Mouse (Mus musculus) kidney, embryonic 16.5 days (tissue): ENCODE measurements around the gene Rtl8b. TPM values are rescaled to one million over a fixed set of nuclear protein-coding genes. Genes with fewer than 3 reads are reported as not detected.
"Not testable (repeated sequence)": the region's sequence is repeated elsewhere in the genome, so short reads cannot be mapped to it uniquely, and the experiment has no call there.

Experiments used
- ATAC-seq: fragments of 200-750 bp; cut with Nextera tagmentation; 2 replicates; pipeline ENCODE4 v1.8.0; 2017; ENCODE audit warnings: moderate TSS enrichment; ENCODE audit not compliant: low FRiP score, low TSS enrichment
- H3K27ac ChIP-seq: fragments of 300-500 bp; sonication (generic); 2 replicates; pipeline ENCODE4 v1.5.1; 2014; ENCODE audit warnings: low read length
- H3K27me3 ChIP-seq: fragments of 300-500 bp; sonication (generic); 2 replicates; pipeline ENCODE4 v1.6.1; 2014; ENCODE audit warnings: low read length, control low read depth, mixed read lengths; ENCODE audit not compliant: insufficient read depth
- H3K36me3 ChIP-seq: fragments of 300-500 bp; sonication (generic); 2 replicates; pipeline ENCODE4 v1.6.1; 2014; ENCODE audit warnings: low read length, control low read depth, mixed read lengths; ENCODE audit not compliant: insufficient read depth
- H3K4me1 ChIP-seq: fragments of 300-500 bp; sonication (generic); 2 replicates; pipeline ENCODE4 v1.6.1; 2014; ENCODE audit warnings: low read length, control low read depth, mixed read lengths; ENCODE audit not compliant: insufficient read depth
- H3K4me2 ChIP-seq: fragments of 300-500 bp; sonication (generic); replicated peaks from 2 replicates; pipeline ENCODE4 v1.6.1; 2014; ENCODE audit warnings: low read depth, low read length
- H3K4me3 ChIP-seq: fragments of 300-500 bp; sonication (generic); 2 replicates; pipeline ENCODE4 v1.5.1; 2014; ENCODE audit warnings: mild to moderate bottlenecking, low read length
- H3K9ac ChIP-seq: fragments of 300-500 bp; sonication (generic); replicated peaks from 2 replicates; pipeline ENCODE4 v1.6.1; 2014; ENCODE audit warnings: low read length
- H3K9me3 ChIP-seq: fragments of 300-500 bp; sonication (generic); 2 replicates; pipeline ENCODE4 v1.6.1; 2016; ENCODE audit warnings: low read length, control low read depth
- WGBS: fragments of 180-500 bp; shearing (Covaris S2); extraction: QIAGEN DNeasy Blood & Tissue Kit; methylation state at CpG from one replicate; pipeline ENCODE4 v1.1.7; 2014; 5-methylcytosine and 5-hydroxymethylcytosine counted together
- polyA plus RNA-seq: library from polyadenylated mRNA; unstranded; fragments of >200 nt; fragmentation: Nextera tagmentation; extraction: Ambion mirVana; gene quantifications from 2 replicates; pipeline ENCODE4 v1.2.1, GENCODE M21; 2015

Rtl8b gene
- polyA plus RNA-seq, result 66.1 and 66.3 TPM in 2 replicates

GRCm38 (mm10) chrX:53670294-53670693 is at the start of gene Rtl8b:
Gene Rtl8b (minus strand): TSS chrX:53670408.
- Histone ChIP-seq H3K9ac (no peak within 1 kb of the TSS; the same call in 1 of the 2 replicates), H3K9me3 (no peaks in the 10 kb centered on the region), H3K4me3 (peak within 1 kb of the TSS; percentile 35), H3K27me3 (no peaks in the 10 kb centered on the region), H3K4me2 (peak within 1 kb of the TSS; percentile 43), H3K4me1 (no peaks in the 10 kb centered on the region), H3K27ac (no peak within 1 kb of the TSS), H3K36me3 (no peaks in the 10 kb centered on the region)
- peak; percentile 96 for ATAC-seq
- 18% methylated on average over 11 of the region's 15 CpGs for WGBS

DNA sequence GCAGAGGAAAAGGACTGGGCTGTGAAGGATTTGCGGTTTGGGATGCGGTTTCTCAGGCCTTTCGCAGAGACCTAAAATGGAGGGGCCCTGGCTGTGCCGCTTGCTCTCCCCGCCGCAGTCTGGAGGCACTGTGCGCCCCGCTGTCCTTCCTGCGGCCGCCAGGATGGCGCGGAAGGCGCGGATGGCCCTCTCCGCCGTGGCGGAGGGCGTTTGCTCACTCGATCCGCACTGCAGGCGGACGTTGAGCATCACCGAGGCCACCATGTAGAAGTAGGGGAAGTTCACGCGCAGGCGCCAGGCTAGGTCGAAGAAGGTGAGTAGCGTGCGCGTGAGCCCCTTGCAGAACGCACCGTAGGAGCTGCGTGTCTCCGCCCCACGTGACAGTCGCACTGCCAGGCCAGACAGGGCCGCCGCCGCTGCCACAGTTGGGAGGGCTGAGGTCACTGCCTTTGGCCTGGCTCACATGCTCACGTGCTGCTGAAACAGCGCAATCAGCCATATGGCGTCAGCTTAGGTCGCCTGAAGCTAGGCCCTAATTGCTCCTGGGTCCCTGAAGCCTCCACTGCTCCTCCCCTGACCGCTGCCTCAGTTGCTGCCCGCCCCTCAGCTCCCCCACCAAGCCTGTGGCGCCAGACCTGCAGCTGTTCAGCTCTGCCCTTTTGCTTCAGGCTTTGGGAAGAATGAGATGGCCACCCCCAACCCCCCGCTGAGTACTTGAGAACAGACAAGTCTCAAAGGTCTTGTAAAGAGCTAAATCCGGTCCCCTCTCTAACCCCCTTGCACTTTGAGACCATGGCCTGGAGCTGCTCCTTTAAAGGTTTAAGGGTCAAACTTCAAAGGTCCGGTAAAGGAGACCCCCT is 46.3 kb upstream of the Rtl8b start:
- 24% methylated on average over 40 of the region's 49 CpGs for WGBS
- Histone ChIP-seq H3K4me1 (no peaks in the 10 kb centered on the region), H3K4me2 (peak overlapping the region; percentile 54), H3K9ac (peak overlapping the region; percentile 41; the same call in 1 of the 2 replicates), H3K9me3 (no peaks in the 10 kb centered on the region), H3K27ac (no peak overlapping the region), H3K36me3 (no peaks in the 10 kb centered on the region), H3K4me3 (peak overlapping the region; percentile 31), H3K27me3 (no peaks in the 10 kb centered on the region)
- peak; percentile 74 for ATAC-seq

- WGBS, result 42% methylated on average over 2 of the region's 2 CpGs
- H3K4me1 ChIP-seq, result no peaks in the 10 kb centered on the region
- peak overlapping the region; percentile 54 for H3K4me2 ChIP-seq
- H3K4me3 ChIP-seq, result no peak overlapping the region; the same call in 1 of the 2 replicates
- H3K9ac ChIP-seq, result no peak overlapping the region
- no peak overlapping the region for H3K27ac ChIP-seq
- H3K36me3 ChIP-seq, result no peaks in the 10 kb centered on the region
- ATAC-seq, result no peak; the same call in 1 of the 2 replicates
- H3K9me3 ChIP-seq, result no peaks in the 10 kb centered on the region
- H3K27me3 ChIP-seq, result no peaks in the 10 kb centered on the region
Observed at GRCm38 (mm10) chrX:53715942-53716322, 45.7 kb upstream of the Rtl8b start.

DNA sequence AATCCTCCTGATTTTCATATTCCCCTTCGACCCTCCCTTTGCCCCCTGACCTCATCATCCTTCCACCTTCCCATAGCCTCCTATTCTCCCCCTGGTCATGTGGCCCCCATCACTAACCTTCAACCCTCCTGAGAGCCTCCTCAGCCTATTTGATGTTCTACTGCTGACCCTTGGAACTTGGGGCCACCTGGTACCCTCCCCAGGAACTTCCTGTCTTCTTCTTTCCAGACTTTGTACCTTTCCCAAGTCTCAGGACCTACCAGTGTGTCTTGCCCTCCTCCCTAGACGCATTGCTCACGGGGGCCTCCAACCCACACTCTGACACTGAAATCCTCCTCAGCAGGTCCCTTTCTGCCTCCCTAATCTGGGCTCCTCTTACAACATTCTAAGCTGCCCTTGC is 32.5 kb upstream of the Rtl8b start:
- no peak overlapping the region for H3K9ac ChIP-seq
- no peak overlapping the region for H3K4me3 ChIP-seq
- H3K9me3 ChIP-seq, result no peaks in the 10 kb centered on the region
- H3K4me1 ChIP-seq, result no peaks in the 10 kb centered on the region
- H3K36me3 ChIP-seq, result no peaks in the 10 kb centered on the region
- 69% methylated on average over 3 of the region's 3 CpGs for WGBS
- H3K27me3 ChIP-seq, result no peaks in the 10 kb centered on the region
- no peak for ATAC-seq
- no peak overlapping the region for H3K4me2 ChIP-seq
- no peak overlapping the region for H3K27ac ChIP-seq

DNA sequence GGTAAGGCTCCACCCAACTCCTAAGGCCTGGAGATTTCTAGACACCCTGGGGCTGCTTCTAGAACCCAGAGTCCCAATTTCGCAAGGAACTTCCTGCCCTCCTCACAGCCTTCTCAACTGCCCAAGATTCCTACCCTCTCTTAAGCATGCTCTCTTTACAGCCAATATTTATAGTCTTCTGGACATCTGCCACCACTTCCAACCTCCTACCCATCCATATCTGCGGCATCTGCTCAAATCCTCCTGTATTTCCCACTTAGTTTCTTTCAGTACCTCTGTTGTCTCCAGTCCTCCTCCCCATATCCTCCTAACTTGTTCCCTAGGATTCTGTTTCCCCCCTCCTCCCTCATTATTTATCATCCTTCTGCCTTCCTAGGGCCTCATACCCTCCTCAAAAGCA is 29.0 kb upstream of the Rtl8b start:
- 88% methylated on average over 2 of the region's 2 CpGs for WGBS
- no peak for ATAC-seq

GRCm38 (mm10) chrX:53694008-53694777 is 24.0 kb upstream of the Rtl8b start:
- H3K4me2 ChIP-seq, result no peak overlapping the region
- no peak overlapping the region for H3K9ac ChIP-seq
- H3K27me3 ChIP-seq, result no peaks in the 10 kb centered on the region
- H3K4me1 ChIP-seq, result no peaks in the 10 kb centered on the region
- 75% methylated on average over 9 of the region's 9 CpGs for WGBS
- H3K4me3 ChIP-seq, result no peak overlapping the region
- H3K27ac ChIP-seq, result no peak overlapping the region
- no peak for ATAC-seq
- no peaks in the 10 kb centered on the region for H3K36me3 ChIP-seq
- H3K9me3 ChIP-seq, result no peaks in the 10 kb centered on the region

More for the DNA sequence above, 29.0 kb upstream of the Rtl8b start:
- no peak overlapping the region for H3K4me2 ChIP-seq
- H3K9ac ChIP-seq, result no peak overlapping the region
- H3K4me1 ChIP-seq, result no peaks in the 10 kb centered on the region
- H3K4me3 ChIP-seq, result no peak overlapping the region
- H3K27ac ChIP-seq, result no peak overlapping the region
- H3K9me3 ChIP-seq, result no peaks in the 10 kb centered on the region
- no peaks in the 10 kb centered on the region for H3K27me3 ChIP-seq
- H3K36me3 ChIP-seq, result no peaks in the 10 kb centered on the region

GRCm38 (mm10) chrX:53693141-53693540 is 22.9 kb upstream of the Rtl8b start:
- WGBS, result 80% methylated on average over 2 of the region's 2 CpGs
- Histone ChIP-seq H3K4me2 (no peak overlapping the region), H3K4me3 (no peak overlapping the region), H3K27me3 (no peaks in the 10 kb centered on the region), H3K9me3 (no peaks in the 10 kb centered on the region), H3K9ac (no peak overlapping the region), H3K27ac (no peak overlapping the region), H3K4me1 (no peaks in the 10 kb centered on the region), H3K36me3 (no peaks in the 10 kb centered on the region)
- ATAC-seq, result no peak

DNA sequence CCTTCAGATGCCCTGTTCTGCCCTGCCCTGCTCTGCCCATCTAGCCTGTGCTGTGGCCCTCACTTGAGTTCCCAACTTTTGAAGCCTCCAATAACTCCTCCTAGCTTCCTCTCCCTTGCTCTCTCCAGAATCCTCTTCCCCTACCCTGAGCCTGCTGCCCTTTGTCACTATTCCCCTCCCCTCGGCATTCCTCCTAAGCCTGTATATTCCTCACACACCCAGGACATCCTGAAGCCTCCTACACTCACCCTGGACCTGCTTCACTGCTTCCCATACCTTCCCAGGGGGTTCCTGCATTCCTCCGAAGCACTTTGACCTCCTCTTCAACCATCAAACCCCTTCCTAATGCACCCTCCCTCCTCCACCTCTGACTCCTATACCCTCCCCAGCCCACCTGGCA is 21.9 kb upstream of the Rtl8b start:
- Histone ChIP-seq H3K9me3 (no peaks in the 10 kb centered on the region), H3K27ac (no peak overlapping the region), H3K27me3 (no peaks in the 10 kb centered on the region), H3K4me3 (no peak overlapping the region), H3K36me3 (no peaks in the 10 kb centered on the region), H3K4me2 (no peak overlapping the region), H3K4me1 (no peaks in the 10 kb centered on the region), H3K9ac (no peak overlapping the region)
- WGBS, result 49% methylated on average over 2 of the region's 2 CpGs
- ATAC-seq, result peak; percentile 86

DNA sequence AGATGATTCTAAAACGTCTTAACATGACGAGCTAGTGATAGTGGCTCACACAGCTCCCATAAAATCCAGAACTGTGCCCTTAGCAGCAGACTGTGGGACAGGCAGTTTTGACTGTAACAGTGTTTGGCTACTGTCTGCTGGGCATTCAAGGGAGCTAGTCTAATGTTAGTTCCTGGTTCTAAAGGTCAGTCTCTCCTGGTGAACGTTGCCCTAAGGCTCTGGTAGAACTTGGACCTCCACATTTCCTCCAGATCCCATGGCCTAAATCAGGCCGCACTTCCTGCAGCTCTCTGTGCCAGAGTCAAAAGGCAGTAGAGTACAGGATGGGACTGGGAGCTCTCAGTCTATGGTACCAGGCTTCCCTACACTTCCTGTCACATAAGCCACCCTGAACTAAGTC is 14.5 kb upstream of the Rtl8b start:
- H3K27ac ChIP-seq, H3K4me3 ChIP-seq, H3K36me3 ChIP-seq, H3K4me1 ChIP-seq, H3K9ac ChIP-seq, H3K9me3 ChIP-seq, H3K27me3 ChIP-seq, H3K4me2 ChIP-seq, ATAC-seq: not testable (repeated sequence)
- 73% methylated on average over 2 of the region's 4 CpGs for WGBS

GRCm38 (mm10) chrX:53682650-53683049 is 12.4 kb upstream of the Rtl8b start:
- 69% methylated on average over 2 of the region's 3 CpGs for WGBS
- not testable (repeated sequence) for H3K4me3 ChIP-seq, H3K4me2 ChIP-seq, H3K27me3 ChIP-seq, H3K4me1 ChIP-seq, H3K9me3 ChIP-seq, H3K9ac ChIP-seq, H3K36me3 ChIP-seq, H3K27ac ChIP-seq
- peak; percentile 85 for ATAC-seq
